Mouse (Mus musculus): ENCODE measurements around the gene Stambpl1. TPM values are rescaled to one million over a fixed set of nuclear protein-coding genes. Genes with fewer than 3 reads are reported as not detected.
A peak's percentile ranks its signal among the peaks of the same experiment; 100 is the strongest.

Gene Stambpl1
- polyA plus RNA-seq, 1 experiment from 2014 or later, result 11.5 TPM

- Histone ChIP-seq H3K27ac (no peak overlapping the region), H3K4me3 (no peak overlapping the region), H3K9ac (no peak overlapping the region), H3K4me2 (no peak overlapping the region), H3K9me3 (no peaks in the 10 kb centered on the region), H3K27me3 (no peaks in the 10 kb centered on the region), H3K4me1 (no peaks in the 10 kb centered on the region), H3K36me3 (no peaks in the 10 kb centered on the region)
- no peak for ATAC-seq (ENCODE audit: borderline replicate concordance, extremely low read depth, low FRiP score, low TSS enrichment)
- 81% methylated on average over 4 of the region's 4 CpGs for WGBS
Measured at GRCm38 (mm10) chr19:34179136-34179535, 12.9 kb upstream of the Stambpl1 start.

- H3K4me2 ChIP-seq, result no peak overlapping the region
- no peaks in the 10 kb centered on the region for H3K27me3 ChIP-seq
- no peak overlapping the region for H3K4me3 ChIP-seq
- ATAC-seq (ENCODE audit: borderline replicate concordance, extremely low read depth, low FRiP score, low TSS enrichment), result no peak
- no peaks in the 10 kb centered on the region for H3K4me1 ChIP-seq
- H3K36me3 ChIP-seq, result no peaks in the 10 kb centered on the region
- H3K9me3 ChIP-seq, result no peaks in the 10 kb centered on the region
- no peak overlapping the region for H3K9ac ChIP-seq
- WGBS, result 65% methylated on average over 2 of the region's 2 CpGs
- no peak overlapping the region for H3K27ac ChIP-seq
Measured at GRCm38 (mm10) chr19:34180316-34180715, 11.7 kb upstream of the Stambpl1 start.

GRCm38 (mm10) chr19:34181234-34181633 is 10.8 kb upstream of the Stambpl1 start:
- Histone ChIP-seq H3K9me3 (no peaks in the 10 kb centered on the region), H3K9ac (no peak overlapping the region), H3K27ac (no peak overlapping the region), H3K4me2 (no peak overlapping the region), H3K27me3 (no peaks in the 10 kb centered on the region), H3K4me1 (no peaks in the 10 kb centered on the region), H3K4me3 (no peak overlapping the region), H3K36me3 (no peaks in the 10 kb centered on the region)
- no peak for ATAC-seq (ENCODE audit: borderline replicate concordance, extremely low read depth, low FRiP score, low TSS enrichment)
- WGBS, result 80% methylated on average over 3 of the region's 3 CpGs

GRCm38 (mm10) chr19:34182490-34182889 is 9.5 kb upstream of the Stambpl1 start:
- Histone ChIP-seq H3K9me3 (no peaks in the 10 kb centered on the region), H3K27me3 (no peaks in the 10 kb centered on the region), H3K36me3 (no peaks in the 10 kb centered on the region), H3K4me1 (no peaks in the 10 kb centered on the region), H3K4me2 (no peak overlapping the region), H3K4me3 (no peak overlapping the region), H3K9ac (no peak overlapping the region), H3K27ac (no peak overlapping the region)
- 69% methylated on average over 5 of the region's 5 CpGs for WGBS
- ATAC-seq (ENCODE audit: borderline replicate concordance, extremely low read depth, low FRiP score, low TSS enrichment), result no peak

GRCm38 (mm10) chr19:34186845-34187244 is 5.2 kb upstream of the Stambpl1 start:
- WGBS, result 85% methylated on average over 4 of the region's 4 CpGs
- Histone ChIP-seq H3K4me1 (peaks cover 3% of the 10 kb centered on the region; the same call in 1 of the 2 replicates), H3K4me3 (no peak overlapping the region), H3K36me3 (no peaks in the 10 kb centered on the region), H3K9ac (no peak overlapping the region), H3K27me3 (no peaks in the 10 kb centered on the region), H3K27ac (no peak overlapping the region), H3K4me2 (no peak overlapping the region), H3K9me3 (no peaks in the 10 kb centered on the region)
- ATAC-seq (ENCODE audit: borderline replicate concordance, extremely low read depth, low FRiP score, low TSS enrichment), result no peak

- H3K27ac ChIP-seq, result no peak overlapping the region
- peak overlapping the region; percentile 54 for H3K9ac ChIP-seq
- no peaks in the 10 kb centered on the region for H3K36me3 ChIP-seq
- peak; percentile 7; the same call in 1 of the 2 replicates for ATAC-seq (ENCODE audit: borderline replicate concordance, extremely low read depth, low FRiP score, low TSS enrichment)
- no peaks in the 10 kb centered on the region for H3K27me3 ChIP-seq
- whole genome bisulfite sequencing, result 35% methylated on average over 10 of the region's 10 CpGs
- H3K9me3 ChIP-seq, result no peaks in the 10 kb centered on the region
- H3K4me3 ChIP-seq, result peak overlapping the region; percentile 67
- H3K4me2 ChIP-seq, result peak overlapping the region; percentile 90
- peaks cover 10% of the 10 kb centered on the region for H3K4me1 ChIP-seq
Measured at GRCm38 (mm10) chr19:34191645-34192007, 403 bp upstream of the Stambpl1 start.

- ATAC-seq (ENCODE audit: borderline replicate concordance, extremely low read depth, low FRiP score, low TSS enrichment), result no peak
- Histone ChIP-seq H3K4me3 (peak overlapping the region; percentile 67), H3K27ac (no peak overlapping the region), H3K36me3 (no peaks in the 10 kb centered on the region), H3K4me1 (peaks cover 10% of the 10 kb centered on the region), H3K9ac (peak overlapping the region; percentile 54), H3K9me3 (no peaks in the 10 kb centered on the region), H3K27me3 (no peaks in the 10 kb centered on the region), H3K4me2 (peak overlapping the region; percentile 90)
- WGBS, result 2% methylated on average over 9 of the region's 9 CpGs
Measured at GRCm38 (mm10) chr19:34193149-34193548, 1.1 kb downstream of the Stambpl1 start.

- H3K27me3 ChIP-seq, result no peaks in the 10 kb centered on the region
- peak overlapping the region; percentile 67 for H3K4me3 ChIP-seq
- H3K9me3 ChIP-seq, result no peaks in the 10 kb centered on the region
- H3K4me2 ChIP-seq, result peak overlapping the region; percentile 90
- no peak overlapping the region for H3K27ac ChIP-seq
- no peaks in the 10 kb centered on the region for H3K36me3 ChIP-seq
- ATAC-seq (ENCODE audit: borderline replicate concordance, extremely low read depth, low FRiP score, low TSS enrichment), result no peak
- 62% methylated on average over 9 of the region's 9 CpGs for WGBS
- H3K9ac ChIP-seq, result no peak overlapping the region
- H3K4me1 ChIP-seq, result peaks cover 11% of the 10 kb centered on the region
Measured at GRCm38 (mm10) chr19:34193683-34194082, 1.7 kb downstream of the Stambpl1 start.

- H3K4me2 ChIP-seq, result peak overlapping the region; percentile 90
- no peaks in the 10 kb centered on the region for H3K9me3 ChIP-seq
- 90% methylated on average over 6 of the region's 6 CpGs for WGBS
- no peak overlapping the region for H3K9ac ChIP-seq
- H3K27ac ChIP-seq, result no peak overlapping the region
- H3K27me3 ChIP-seq, result no peaks in the 10 kb centered on the region
- no peak for ATAC-seq (ENCODE audit: borderline replicate concordance, extremely low read depth, low FRiP score, low TSS enrichment)
- H3K36me3 ChIP-seq, result no peaks in the 10 kb centered on the region
- peaks cover 15% of the 10 kb centered on the region for H3K4me1 ChIP-seq
- H3K4me3 ChIP-seq, result no peak overlapping the region
Measured at GRCm38 (mm10) chr19:34194132-34194745, 2.2 kb downstream of the Stambpl1 start.

- H3K27me3 ChIP-seq, result no peaks in the 10 kb centered on the region
- ATAC-seq (ENCODE audit: borderline replicate concordance, extremely low read depth, low FRiP score, low TSS enrichment), result no peak
- H3K9ac ChIP-seq, result no peak overlapping the region
- no peak overlapping the region for H3K27ac ChIP-seq
- H3K9me3 ChIP-seq, result no peaks in the 10 kb centered on the region
- H3K4me1 ChIP-seq, result peaks cover 15% of the 10 kb centered on the region
- H3K36me3 ChIP-seq, result no peaks in the 10 kb centered on the region
- 49% methylated on average over 2 of the region's 2 CpGs for WGBS
- no peak overlapping the region for H3K4me3 ChIP-seq
- no peak overlapping the region for H3K4me2 ChIP-seq
Measured at GRCm38 (mm10) chr19:34195031-34195430, 3.0 kb downstream of the Stambpl1 start.

GRCm38 (mm10) chr19:34198066-34198465 is 6.0 kb downstream of the Stambpl1 start:
- Histone ChIP-seq H3K9me3 (no peaks in the 10 kb centered on the region), H3K36me3 (no peaks in the 10 kb centered on the region), H3K4me3 (no peak overlapping the region), H3K9ac (no peak overlapping the region), H3K4me1 (peaks cover 10% of the 10 kb centered on the region; the same call in 1 of the 2 replicates), H3K27me3 (no peaks in the 10 kb centered on the region), H3K4me2 (no peak overlapping the region), H3K27ac (no peak overlapping the region)
- no peak for ATAC-seq (ENCODE audit: borderline replicate concordance, extremely low read depth, low FRiP score, low TSS enrichment)
- WGBS, result 91% methylated on average over 1 of the region's 1 CpGs

GRCm38 (mm10) chr19:34198901-34199300 is 6.9 kb downstream of the Stambpl1 start:
- 70% methylated on average over 4 of the region's 4 CpGs for WGBS
- no peak for ATAC-seq (ENCODE audit: borderline replicate concordance, extremely low read depth, low FRiP score, low TSS enrichment)
- Histone ChIP-seq H3K9me3 (no peaks in the 10 kb centered on the region), H3K27ac (no peak overlapping the region), H3K36me3 (no peaks in the 10 kb centered on the region), H3K27me3 (no peaks in the 10 kb centered on the region), H3K4me2 (no peak overlapping the region), H3K9ac (no peak overlapping the region), H3K4me3 (no peak overlapping the region), H3K4me1 (peaks cover 10% of the 10 kb centered on the region; the same call in 1 of the 2 replicates)

GRCm38 (mm10) chr19:34199488-34199887 is 7.5 kb downstream of the Stambpl1 start:
- Histone ChIP-seq H3K9ac (no peak overlapping the region), H3K27me3 (no peaks in the 10 kb centered on the region), H3K36me3 (no peaks in the 10 kb centered on the region), H3K9me3 (no peaks in the 10 kb centered on the region), H3K4me3 (no peak overlapping the region), H3K4me1 (peaks cover 7% of the 10 kb centered on the region; the same call in 1 of the 2 replicates), H3K4me2 (no peak overlapping the region), H3K27ac (no peak overlapping the region)
- ATAC-seq (ENCODE audit: borderline replicate concordance, extremely low read depth, low FRiP score, low TSS enrichment), result no peak
- 59% methylated on average over 2 of the region's 2 CpGs for WGBS

Data from lung, embryonic 15.5 days (tissue).